Mouse (Mus musculus) liver, embryonic 14.5 days (tissue): ENCODE data around the gene Dnaaf1.

Experiments
- CTCF ChIP-seq: IDR thresholded peaks from 2 replicates; pipeline ENCODE4 v1.5.1; 2016; ENCODE audit warnings: antibody characterized with exemption, low read depth, control low read depth
- EP300 ChIP-seq: IDR thresholded peaks from 2 replicates; pipeline ENCODE4 v1.6.1; 2016; ENCODE audit warnings: antibody characterized with exemption, low read depth

DNA sequence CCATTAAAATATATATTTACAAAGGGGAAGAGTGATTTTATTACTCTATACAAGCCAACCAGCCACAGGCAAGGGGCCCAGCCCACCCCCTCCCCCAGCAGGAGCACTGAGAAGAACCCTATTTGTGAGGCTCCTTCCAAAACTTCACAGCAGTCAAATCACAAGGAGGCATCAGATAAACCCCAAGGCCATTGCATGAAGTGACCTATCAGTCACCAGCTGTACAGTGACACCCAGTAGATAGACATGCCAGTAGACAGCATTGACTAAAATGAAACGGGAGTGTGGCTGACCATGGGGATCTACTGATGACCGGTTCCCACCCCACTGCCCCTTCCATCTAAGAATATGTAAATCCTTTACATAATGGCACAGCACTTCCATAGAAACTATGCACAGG lies 22.1 kb upstream of the Dnaaf1 start:
- TF ChIP-seq CTCF (no peak), EP300 (no peak)
